Mouse (Mus musculus) intestine, postnatal 0 days (tissue): ENCODE measurements at regions not wholly inside any gene's neighbourhood (a gene's known extent, or its start where the extent isn't known, plus 50 kb on each side); places are given as distances from the start of the nearest gene placed in this dataset.

Source experiments
- ATAC-seq: fragments of 200-750 bp; cut with Nextera tagmentation; 2 replicates; pipeline ENCODE4 v1.8.0; 2017; ENCODE audit warnings: mild to moderate bottlenecking, moderate TSS enrichment, moderate library complexity
- H3K27ac ChIP-seq: fragments of 300-500 bp; sonication (generic); 2 replicates; pipeline ENCODE4 v1.5.1; 2014; ENCODE audit warnings: mild to moderate bottlenecking, low read depth, low read length, moderate library complexity
- H3K27me3 ChIP-seq: fragments of 300-500 bp; sonication (generic); replicated peaks from 2 replicates; pipeline ENCODE4 v1.6.1; 2014; ENCODE audit warnings: low read length, mixed read lengths; ENCODE audit not compliant: control insufficient read depth, insufficient read depth
- H3K36me3 ChIP-seq: fragments of 300-500 bp; sonication (generic); 2 replicates; pipeline ENCODE4 v1.6.1; 2014; ENCODE audit warnings: mild to moderate bottlenecking, moderate library complexity; ENCODE audit not compliant: control insufficient read depth, insufficient read depth
- H3K4me1 ChIP-seq: fragments of 300-500 bp; sonication (generic); replicated peaks from 2 replicates; pipeline ENCODE4 v1.6.1; 2014; ENCODE audit warnings: antibody characterized with exemption, low read length, mixed read lengths; ENCODE audit not compliant: control insufficient read depth, insufficient read depth
- H3K4me2 ChIP-seq: fragments of 300-500 bp; sonication (generic); replicated peaks from 2 replicates; pipeline ENCODE4 v1.6.1; 2014; ENCODE audit warnings: low read depth, mild to moderate bottlenecking, moderate library complexity
- H3K4me3 ChIP-seq: fragments of 300-500 bp; sonication (generic); 2 replicates; pipeline ENCODE4 v1.5.1; 2014; ENCODE audit warnings: low read depth, low read length
- H3K9ac ChIP-seq: fragments of 300-500 bp; sonication (generic); 2 replicates; pipeline ENCODE4 v1.6.1; 2014; ENCODE audit warnings: mild to moderate bottlenecking, low read depth, low read length
- H3K9me3 ChIP-seq: fragments of 300-500 bp; sonication (generic); 2 replicates; pipeline ENCODE4 v1.6.1; 2016; ENCODE audit warnings: mixed run types; ENCODE audit not compliant: control insufficient read depth
- CTCF ChIP-seq: sonication (generic); IDR thresholded peaks from 2 replicates; pipeline ENCODE4 v1.5.1; 2016; ENCODE audit warnings: low read depth, mild to moderate bottlenecking, control low read depth, antibody characterized with exemption, moderate library complexity
- WGBS: fragments of 180-500 bp; shearing (Covaris S2); extraction: QIAGEN DNeasy Blood & Tissue Kit; methylation state at CpG from one replicate; pipeline ENCODE4 v1.1.7; 2014; 5-methylcytosine and 5-hydroxymethylcytosine counted together

DNA sequence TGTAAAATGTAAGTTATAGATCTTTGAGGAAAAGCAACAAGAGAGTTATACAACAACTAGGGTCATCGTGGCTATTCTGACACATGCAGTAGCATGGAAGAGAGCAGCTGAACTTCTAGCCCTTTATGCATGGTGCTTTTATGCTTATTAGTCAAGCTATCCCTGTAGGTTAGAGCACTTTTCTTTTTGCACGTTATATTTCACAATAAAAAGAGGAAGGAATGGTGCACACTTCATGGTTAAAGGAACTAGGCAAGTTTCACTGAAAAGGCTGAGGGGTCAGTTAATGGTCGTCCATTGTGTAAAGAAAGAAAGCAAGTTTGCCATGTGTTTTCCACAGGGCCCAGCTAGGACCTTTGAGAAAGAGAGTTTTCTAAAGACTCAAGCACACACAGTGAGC, 232.7 kb upstream of the Zfp703 start:
- H3K36me3 ChIP-seq, result no peaks in the 10 kb centered on the region
- WGBS, result 85% methylated on average over 3 of the region's 3 CpGs
- no peak overlapping the region for H3K4me2 ChIP-seq
- no peak overlapping the region for H3K4me3 ChIP-seq
- TF ChIP-seq CTCF, result no peak
- no peak overlapping the region for H3K9ac ChIP-seq
- H3K27me3 ChIP-seq, result no peaks in the 10 kb centered on the region
- no peaks in the 10 kb centered on the region for H3K4me1 ChIP-seq
- H3K9me3 ChIP-seq, result no peaks in the 10 kb centered on the region
- H3K27ac ChIP-seq, result no peak overlapping the region
- ATAC-seq, result no peak

DNA sequence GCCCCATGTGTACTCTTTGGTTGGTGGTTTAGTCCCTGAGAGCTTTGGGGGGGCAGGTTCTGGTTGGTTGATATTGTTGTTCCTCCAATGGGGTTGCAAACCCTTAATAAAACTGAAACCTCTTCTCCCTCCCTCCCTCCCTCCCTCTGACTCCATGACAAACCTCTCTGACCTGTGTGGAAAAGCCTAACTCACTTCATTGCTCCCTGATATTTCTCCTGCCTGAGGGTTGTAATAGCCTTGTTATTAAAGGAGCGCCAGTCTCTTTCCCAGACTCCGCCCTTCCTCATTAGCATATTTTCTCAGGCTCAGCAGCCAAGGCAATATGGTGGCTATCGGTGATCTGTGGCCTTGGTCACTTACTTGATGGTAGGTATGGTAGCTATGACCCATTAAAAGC, 230.3 kb upstream of the Zfp703 start:
- WGBS, result 67% methylated on average over 3 of the region's 3 CpGs
- no peaks in the 10 kb centered on the region for H3K4me1 ChIP-seq
- no peak overlapping the region for H3K9ac ChIP-seq
- no peaks in the 10 kb centered on the region for H3K36me3 ChIP-seq
- no peaks in the 10 kb centered on the region for H3K9me3 ChIP-seq
- peak; percentile 25; the same call in 1 of the 2 replicates for ATAC-seq
- TF ChIP-seq CTCF, result no peak
- H3K27ac ChIP-seq, result no peak overlapping the region
- 0 out of 2 replicates have a peak, but pooled peaks cover 3% of the 10 kb centered on the region for H3K27me3 ChIP-seq
- H3K4me3 ChIP-seq, result no peak overlapping the region
- peak overlapping the region; percentile 28; the same call in 1 of the 2 replicates for H3K4me2 ChIP-seq

DNA sequence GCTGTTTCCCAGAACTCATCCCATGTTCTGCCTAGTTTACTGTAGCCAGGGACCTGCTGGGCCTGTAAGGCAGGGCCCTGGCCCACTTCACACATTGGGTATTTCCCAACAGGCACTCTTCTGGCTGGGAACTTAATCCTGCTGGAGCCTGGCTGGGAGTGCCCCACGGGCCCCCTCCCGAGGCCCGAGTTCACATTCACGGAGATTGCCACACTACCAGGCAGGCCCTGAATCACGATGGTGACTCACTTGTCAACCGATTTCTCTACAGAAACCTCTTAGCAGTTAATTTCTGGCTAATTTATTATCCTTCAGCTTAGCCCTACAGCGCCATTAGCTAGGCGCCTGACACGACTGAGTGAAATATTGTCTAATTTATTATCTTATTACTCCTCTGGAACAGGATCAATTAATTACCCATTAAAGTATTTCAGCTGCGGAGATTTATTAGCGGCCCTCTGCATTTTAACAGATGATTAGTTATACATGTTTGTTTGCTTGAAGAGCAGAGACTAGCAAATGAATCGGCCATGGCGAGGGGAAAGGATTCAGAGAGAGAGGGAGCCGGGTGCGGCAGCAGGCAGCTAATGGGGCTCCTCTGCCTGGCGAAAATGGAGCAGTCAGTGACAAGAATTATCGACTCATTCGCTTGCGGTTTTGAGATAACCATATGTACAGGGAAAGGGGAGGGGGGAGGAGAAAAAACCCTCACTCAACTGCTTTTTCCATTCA, 229.7 kb upstream of the Zfp703 start:
- 0 out of 2 replicates have a peak, but pooled peaks cover 3% of the 10 kb centered on the region for H3K27me3 ChIP-seq
- no peaks in the 10 kb centered on the region for H3K9me3 ChIP-seq
- peak; percentile 82 for ATAC-seq
- H3K36me3 ChIP-seq, result no peaks in the 10 kb centered on the region
- no peaks in the 10 kb centered on the region for H3K4me1 ChIP-seq
- no peak overlapping the region for H3K9ac ChIP-seq
- H3K4me3 ChIP-seq, result no peak overlapping the region
- TF ChIP-seq CTCF, result no peak
- 41% methylated on average over 19 of the region's 19 CpGs for WGBS
- peak overlapping the region; percentile 28; the same call in 1 of the 2 replicates for H3K4me2 ChIP-seq
- H3K27ac ChIP-seq, result no peak overlapping the region

DNA sequence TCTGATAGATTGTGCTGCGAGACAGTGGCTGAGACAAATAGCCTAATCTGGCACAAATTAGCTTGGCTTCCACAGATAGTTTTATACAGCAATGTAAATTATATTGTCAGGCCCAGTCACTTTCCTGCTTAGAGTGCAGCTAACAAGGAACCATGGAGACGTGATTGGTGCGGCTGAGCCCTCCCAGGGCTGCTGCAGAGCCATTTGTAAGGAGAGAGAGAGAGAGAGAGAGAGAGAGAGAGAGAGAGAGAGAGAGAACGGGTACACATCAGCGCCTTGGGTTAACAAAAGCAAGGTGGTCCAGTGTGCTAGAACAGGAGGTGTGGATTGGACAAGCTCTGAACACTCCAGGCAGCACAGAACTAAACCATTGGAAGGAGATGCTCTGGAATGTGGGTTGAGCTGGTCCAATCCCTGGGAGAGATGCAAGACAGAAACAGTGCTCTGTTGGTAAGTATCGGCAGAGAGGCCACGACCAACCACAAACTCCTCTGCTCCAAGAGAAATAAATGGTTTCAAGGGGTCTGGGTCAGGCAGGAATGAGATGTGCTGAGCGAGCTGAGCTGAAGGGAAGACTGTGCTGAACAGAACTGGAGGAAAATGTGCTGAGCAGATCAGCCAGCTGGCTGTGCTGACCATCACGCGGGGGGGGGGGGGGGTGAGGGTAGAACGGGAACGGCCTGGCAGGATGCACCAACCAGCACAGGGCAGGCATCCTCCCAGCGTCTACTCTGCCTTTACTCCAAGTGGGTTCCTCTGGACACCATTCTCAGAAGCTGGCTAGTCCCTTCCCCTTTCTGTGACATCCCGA, 228.8 kb upstream of the Zfp703 start:
- H3K4me3 ChIP-seq, result no peak overlapping the region
- ATAC-seq, result no peak
- no peaks in the 10 kb centered on the region for H3K9me3 ChIP-seq
- WGBS, result 62% methylated on average over 14 of the region's 14 CpGs
- H3K4me1 ChIP-seq, result no peaks in the 10 kb centered on the region
- H3K36me3 ChIP-seq, result no peaks in the 10 kb centered on the region
- no peak for TF ChIP-seq CTCF
- H3K4me2 ChIP-seq, result no peak overlapping the region
- H3K27ac ChIP-seq, result no peak overlapping the region
- H3K9ac ChIP-seq, result no peak overlapping the region
- 0 out of 2 replicates have a peak, but pooled peaks cover 3% of the 10 kb centered on the region for H3K27me3 ChIP-seq

DNA sequence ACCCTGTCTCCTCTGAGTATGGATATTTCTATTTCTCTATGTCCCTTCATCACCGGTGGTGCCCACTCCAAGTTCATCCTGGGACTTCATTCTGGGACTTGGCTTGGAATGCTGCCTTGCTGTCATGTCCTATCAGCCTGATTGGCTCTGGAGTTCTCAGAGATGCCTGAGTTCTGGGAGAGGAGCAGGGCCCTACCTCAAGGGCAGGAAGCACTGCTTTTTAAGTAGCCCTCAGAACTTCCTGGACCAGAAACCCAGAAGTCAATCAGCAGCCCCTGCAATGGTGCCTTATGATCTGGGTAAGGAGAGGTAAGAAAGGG, 228.2 kb upstream of the Zfp703 start:
- TF ChIP-seq CTCF, result no peak
- Histone ChIP-seq H3K36me3 (no peaks in the 10 kb centered on the region), H3K27ac (no peak overlapping the region), H3K4me1 (no peaks in the 10 kb centered on the region), H3K9me3 (no peaks in the 10 kb centered on the region), H3K4me2 (no peak overlapping the region), H3K4me3 (no peak overlapping the region), H3K27me3 (0 out of 2 replicates have a peak, but pooled peaks cover 3% of the 10 kb centered on the region), H3K9ac (no peak overlapping the region)
- WGBS, result 94% methylated on average over 1 of the region's 1 CpGs
- no peak for ATAC-seq

DNA sequence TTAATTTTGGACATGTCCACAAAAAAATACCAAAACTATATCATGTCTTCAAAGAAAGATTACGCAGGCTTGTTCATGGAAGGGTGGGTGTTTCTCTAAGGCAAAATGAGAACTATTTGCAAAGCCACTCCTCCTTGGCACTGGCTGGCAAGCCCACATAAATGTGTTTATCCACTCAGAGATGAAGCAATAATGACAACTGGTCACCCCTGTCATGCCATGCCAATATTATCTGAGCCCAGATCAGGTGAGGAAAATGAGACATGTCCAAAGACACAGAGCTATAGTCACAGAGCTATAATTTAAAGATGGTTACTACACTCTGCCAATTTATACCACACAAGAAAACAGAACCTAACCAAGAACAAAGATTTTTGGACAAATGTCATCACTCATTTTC, 227.0 kb upstream of the Zfp703 start:
- no peak for TF ChIP-seq CTCF
- no peak overlapping the region for H3K4me2 ChIP-seq
- 94% methylated on average over 1 of the region's 1 CpGs for WGBS

More for the DNA sequence above, 227.0 kb upstream of the Zfp703 start:
- Histone ChIP-seq H3K9ac (no peak overlapping the region), H3K4me1 (no peaks in the 10 kb centered on the region), H3K27ac (no peak overlapping the region), H3K27me3 (0 out of 2 replicates have a peak, but pooled peaks cover 3% of the 10 kb centered on the region), H3K36me3 (no peaks in the 10 kb centered on the region), H3K4me3 (no peak overlapping the region), H3K9me3 (no peaks in the 10 kb centered on the region)
- ATAC-seq, result no peak
